In genomic region chr3:108166486-108167211, GRCm38 (mm10) we compare ENCODE assay signal across 8 mouse cellular contexts. TPM values are rescaled to one million over a fixed set of nuclear protein-coding genes. Genes with fewer than 3 reads are reported as not detected.
DNase-seq lines count a peak whose midpoint lies in the region; ATAC-seq and TF ChIP-seq lines count a peak whose summit lies in the region.

No protein-coding gene starts in this region.

- peaks cover 4% of the 10 kb centered on the region; the same call in 1 of the 2 replicates for H3K4me1 ChIP-seq in lung, embryonic 14.5 days (ENCODE audit: insufficient read depth)
- H3K4me1 ChIP-seq in lung, adult 2 months (ENCODE audit: control insufficient read depth, insufficient read depth, low read length): no peaks in the 10 kb centered on the region
- peaks cover 44% of the 10 kb centered on the region for H3K4me1 ChIP-seq in forebrain, embryonic 13.5 days
- H3K4me1 ChIP-seq in hindbrain, embryonic 11.5 days (replicated peaks; ENCODE audit: control insufficient read depth, insufficient read depth, low read length): peaks cover 22% of the 10 kb centered on the region
- peaks cover 47% of the 10 kb centered on the region for H3K4me1 ChIP-seq in midbrain, embryonic 13.5 days (replicated peaks)

- TF ChIP-seq POLR2A in lung, adult 2 months (IDR thresholded peaks at IDR 0.05; ENCODE audit: borderline replicate concordance, extremely low read depth, low read depth, low read length): no peak

- ATAC-seq in lung, embryonic 14.5 days (ENCODE audit: insufficient read depth): peak; percentile 56
- peak; percentile 78 for ATAC-seq in forebrain, embryonic 13.5 days
- peak; percentile 82 for ATAC-seq in hindbrain, embryonic 11.5 days (ENCODE audit: low FRiP score)
- peak; percentile 61 for ATAC-seq in midbrain, embryonic 13.5 days

- 0 out of 2 replicates have a peak overlapping the region, but pooled peaks have one; percentile 22 for H3K4me2 ChIP-seq in lung, embryonic 14.5 days
- H3K4me2 ChIP-seq in forebrain, embryonic 13.5 days: peak overlapping the region; percentile 14
- no peak overlapping the region for H3K4me2 ChIP-seq in hindbrain, embryonic 11.5 days (replicated peaks; ENCODE audit: low read depth, low read length)
- 0 out of 2 replicates have a peak overlapping the region, but pooled peaks have one; percentile 4 for H3K4me2 ChIP-seq in midbrain, embryonic 13.5 days (replicated peaks)

- whole genome bisulfite sequencing in lung, embryonic 14.5 days: 18% methylated on average over 10 of the region's 11 CpGs
- 35% methylated on average over 11 of the region's 11 CpGs for WGBS in lung, adult 2 months
- 2% methylated on average over 9 of the region's 11 CpGs for WGBS in forebrain, embryonic 13.5 days
- 5% methylated on average over 8 of the region's 11 CpGs for WGBS in hindbrain, embryonic 11.5 days
- WGBS in midbrain, embryonic 13.5 days: 2% methylated on average over 9 of the region's 11 CpGs

- no peak overlapping the region for H3K4me3 ChIP-seq in lung, embryonic 14.5 days (ENCODE audit: low read depth, low read length)
- no peak overlapping the region for H3K4me3 ChIP-seq in lung, adult 2 months (replicated peaks; ENCODE audit: extremely low read depth, low read depth, low read length)
- no peak overlapping the region for H3K4me3 ChIP-seq in forebrain, embryonic 13.5 days
- no peak overlapping the region for H3K4me3 ChIP-seq in hindbrain, embryonic 11.5 days (ENCODE audit: low read depth, low read length)
- no peak overlapping the region for H3K4me3 ChIP-seq in midbrain, embryonic 13.5 days (replicated peaks)

- H3K27ac ChIP-seq in lung, embryonic 14.5 days (ENCODE audit: low read depth): no peak overlapping the region
- peak overlapping the region; percentile 58 for H3K27ac ChIP-seq in forebrain, embryonic 13.5 days
- H3K27ac ChIP-seq in hindbrain, embryonic 11.5 days (ENCODE audit: low read depth, low read length): peak overlapping the region; percentile 91
- peak overlapping the region; percentile 79 for H3K27ac ChIP-seq in midbrain, embryonic 13.5 days

- peak; percentile 72 for DNase-seq in lung, embryonic 14.5 days
- no peak for DNase-seq in lung, adult 2 months
- peak; percentile 80 for DNase-seq in hindbrain, embryonic 11.5 days (ENCODE audit: low spot score)
- peak; percentile 82 for DNase-seq in layer of hippocampus, adult 9-11 months
- peak; percentile 17 for DNase-seq in yolk sac, embryonic 10.5 days (ENCODE audit: low spot score)
- DNase-seq in ovary, postnatal 10 days (ENCODE audit: low spot score): no peak

- H3K9ac ChIP-seq in lung, embryonic 14.5 days: no peak overlapping the region
- peak overlapping the region; percentile 26; the same call in 1 of the 2 replicates for H3K9ac ChIP-seq in forebrain, embryonic 13.5 days
- no peak overlapping the region for H3K9ac ChIP-seq in hindbrain, embryonic 11.5 days (ENCODE audit: low read depth, low read length)
- no peak overlapping the region for H3K9ac ChIP-seq in midbrain, embryonic 13.5 days (replicated peaks)

- no peaks in the 10 kb centered on the region for H3K27me3 ChIP-seq in lung, embryonic 14.5 days (ENCODE audit: insufficient read depth, low read length)
- H3K27me3 ChIP-seq in forebrain, embryonic 13.5 days: no peaks in the 10 kb centered on the region
- H3K27me3 ChIP-seq in hindbrain, embryonic 11.5 days (ENCODE audit: control insufficient read depth, insufficient read depth, low read length): no peaks in the 10 kb centered on the region
- H3K27me3 ChIP-seq in midbrain, embryonic 13.5 days: no peaks in the 10 kb centered on the region

- no peaks in the 10 kb centered on the region for H3K9me3 ChIP-seq in lung, embryonic 14.5 days (ENCODE audit: low read depth, low read length)
- no peaks in the 10 kb centered on the region for H3K9me3 ChIP-seq in forebrain, embryonic 13.5 days (replicated peaks)
- no peaks in the 10 kb centered on the region for H3K9me3 ChIP-seq in hindbrain, embryonic 11.5 days (ENCODE audit: control insufficient read depth, low read length)
- H3K9me3 ChIP-seq in midbrain, embryonic 13.5 days: no peaks in the 10 kb centered on the region

- no peaks in the 10 kb centered on the region for H3K36me3 ChIP-seq in lung, embryonic 14.5 days (ENCODE audit: insufficient read depth)
- H3K36me3 ChIP-seq in forebrain, embryonic 13.5 days (ENCODE audit: poor library complexity, severe bottlenecking): no peaks in the 10 kb centered on the region
- no peaks in the 10 kb centered on the region for H3K36me3 ChIP-seq in hindbrain, embryonic 11.5 days (ENCODE audit: control insufficient read depth, insufficient read depth, low read length)
- no peaks in the 10 kb centered on the region for H3K36me3 ChIP-seq in midbrain, embryonic 13.5 days

- peak; percentile 49 for TF ChIP-seq CTCF in lung, embryonic 14.5 days (IDR thresholded peaks at IDR 0.05; ENCODE audit: low read depth)
- TF ChIP-seq CTCF in lung, adult 2 months (IDR thresholded peaks at IDR 0.05; ENCODE audit: insufficient read depth, low read length): no peak

RNA-seq across cellular contexts. Expression of gene Gpr61, which starts 12.0 kb away (rescaled TPM):
- polyA plus RNA-seq in lung, embryonic 14.5 days (2014; fragmentation: Nextera tagmentation; extraction: Ambion mirVana): 0.11 TPM in 1 of 2 replicates, not detected in the other
- not detected in 2 replicates for polyA plus RNA-seq in lung, adult 2 months (2012; rRNA removed)
- 0.98 and 1.0 TPM in 2 replicates for polyA plus RNA-seq in forebrain, embryonic 13.5 days (2015; fragmentation: Nextera tagmentation; extraction: Ambion mirVana)
- polyA plus RNA-seq in hindbrain, embryonic 11.5 days (2014; fragmentation: Nextera tagmentation; extraction: Ambion mirVana): 0.34 and 0.57 TPM in 2 replicates
- polyA plus RNA-seq in midbrain, embryonic 13.5 days (2015; fragmentation: Nextera tagmentation; extraction: Ambion mirVana): 2.0 and 2.1 TPM in 2 replicates

RNA-seq across cellular contexts. Expression of gene Amigo1, which starts 19.5 kb away (rescaled TPM):
- 2.1 TPM in 2 replicates for polyA plus RNA-seq in lung, embryonic 14.5 days (2014; fragmentation: Nextera tagmentation; extraction: Ambion mirVana)
- 22.3 and 27.1 TPM in 2 replicates for polyA plus RNA-seq in lung, adult 2 months (2012; rRNA removed)
- 6.4 and 8.1 TPM in 2 replicates for polyA plus RNA-seq in forebrain, embryonic 13.5 days (2015; fragmentation: Nextera tagmentation; extraction: Ambion mirVana)
- polyA plus RNA-seq in hindbrain, embryonic 11.5 days (2014; fragmentation: Nextera tagmentation; extraction: Ambion mirVana): 4.2 and 6.0 TPM in 2 replicates
- polyA plus RNA-seq in midbrain, embryonic 13.5 days (2015; fragmentation: Nextera tagmentation; extraction: Ambion mirVana): 9.9 and 11.0 TPM in 2 replicates

RNA-seq across cellular contexts. Expression of gene Gnai3, which starts 20.7 kb away (rescaled TPM):
- polyA plus RNA-seq in lung, embryonic 14.5 days (2014; fragmentation: Nextera tagmentation; extraction: Ambion mirVana): 172 and 178 TPM in 2 replicates
- polyA plus RNA-seq in lung, adult 2 months (2012; rRNA removed): 15.9 and 29.5 TPM in 2 replicates
- polyA plus RNA-seq in forebrain, embryonic 13.5 days (2015; fragmentation: Nextera tagmentation; extraction: Ambion mirVana): 173 and 180 TPM in 2 replicates
- 199 and 224 TPM in 2 replicates for polyA plus RNA-seq in hindbrain, embryonic 11.5 days (2014; fragmentation: Nextera tagmentation; extraction: Ambion mirVana)
- 148 and 152 TPM in 2 replicates for polyA plus RNA-seq in midbrain, embryonic 13.5 days (2015; fragmentation: Nextera tagmentation; extraction: Ambion mirVana)

RNA-seq across cellular contexts. Expression of gene Cyb561d1, which starts 34.4 kb away (rescaled TPM):
- polyA plus RNA-seq in lung, embryonic 14.5 days (2014; fragmentation: Nextera tagmentation; extraction: Ambion mirVana): 2.0 TPM in 2 replicates
- 8.1 and 11.4 TPM in 2 replicates for polyA plus RNA-seq in lung, adult 2 months (2012; rRNA removed)
- polyA plus RNA-seq in forebrain, embryonic 13.5 days (2015; fragmentation: Nextera tagmentation; extraction: Ambion mirVana): 3.6 and 4.7 TPM in 2 replicates
- 2.4 and 2.6 TPM in 2 replicates for polyA plus RNA-seq in hindbrain, embryonic 11.5 days (2014; fragmentation: Nextera tagmentation; extraction: Ambion mirVana)
- polyA plus RNA-seq in midbrain, embryonic 13.5 days (2015; fragmentation: Nextera tagmentation; extraction: Ambion mirVana): 4.3 and 5.6 TPM in 2 replicates

RNA-seq across cellular contexts. Expression of gene Atxn7l2, which starts 44.1 kb away (rescaled TPM):
- 14.0 and 18.1 TPM in 2 replicates for polyA plus RNA-seq in lung, embryonic 14.5 days (2014; fragmentation: Nextera tagmentation; extraction: Ambion mirVana)
- polyA plus RNA-seq in lung, adult 2 months (2012; rRNA removed): 8.6 and 10.5 TPM in 2 replicates
- polyA plus RNA-seq in forebrain, embryonic 13.5 days (2015; fragmentation: Nextera tagmentation; extraction: Ambion mirVana): 29.0 and 30.3 TPM in 2 replicates
- polyA plus RNA-seq in hindbrain, embryonic 11.5 days (2014; fragmentation: Nextera tagmentation; extraction: Ambion mirVana): 16.6 and 19.9 TPM in 2 replicates
- polyA plus RNA-seq in midbrain, embryonic 13.5 days (2015; fragmentation: Nextera tagmentation; extraction: Ambion mirVana): 27.8 and 28.8 TPM in 2 replicates

Comparison
In these comparisons a context has a peak if more than half of its experiments do, and no peak if none do; other contexts are left out.
1. DNase-seq: peak in lung, embryonic 14.5 days (single experiment), hindbrain, embryonic 11.5 days (single experiment), layer of hippocampus, adult 9-11 months (single experiment) and yolk sac, embryonic 10.5 days (single experiment); none in lung, adult 2 months (single experiment) and ovary, postnatal 10 days (single experiment).
2. Peak in every context shown above with its lines, with median percentiles within 50 percentile points of each other: ATAC-seq.